Mouse (Mus musculus) lung, postnatal 10 days (tissue): ENCODE measurements around the gene Ndufv3.
"Not testable (repeated sequence)": the region's sequence is repeated elsewhere in the genome, so short reads cannot be mapped to it uniquely, and the experiment has no call there.

ENCODE experiments used
- DNase-seq: peaks from one replicate; pipeline ENCODE4 v3.0.0; 2021

Gene Ndufv3

DNA sequence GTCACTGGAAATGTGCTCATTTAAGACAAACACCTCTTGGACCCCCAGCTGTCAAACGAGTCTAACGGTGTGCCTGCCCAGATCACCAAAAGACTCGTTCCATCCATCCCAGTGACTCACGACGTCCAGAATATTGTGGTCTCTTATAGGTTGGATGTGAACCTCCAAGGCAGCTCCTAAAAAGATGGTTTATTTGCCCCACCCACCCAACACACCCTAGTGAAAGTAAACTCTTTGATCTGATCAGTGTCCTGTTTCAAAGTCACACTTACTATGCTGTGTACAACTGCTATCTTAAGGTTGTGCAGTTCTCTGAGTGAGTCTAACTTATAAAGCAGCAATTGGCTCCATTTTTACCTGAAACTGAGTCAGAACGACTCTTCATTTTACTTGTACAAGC, 7.3 kb upstream of the Ndufv3 start:
- DNase-seq, result no peak

DNA sequence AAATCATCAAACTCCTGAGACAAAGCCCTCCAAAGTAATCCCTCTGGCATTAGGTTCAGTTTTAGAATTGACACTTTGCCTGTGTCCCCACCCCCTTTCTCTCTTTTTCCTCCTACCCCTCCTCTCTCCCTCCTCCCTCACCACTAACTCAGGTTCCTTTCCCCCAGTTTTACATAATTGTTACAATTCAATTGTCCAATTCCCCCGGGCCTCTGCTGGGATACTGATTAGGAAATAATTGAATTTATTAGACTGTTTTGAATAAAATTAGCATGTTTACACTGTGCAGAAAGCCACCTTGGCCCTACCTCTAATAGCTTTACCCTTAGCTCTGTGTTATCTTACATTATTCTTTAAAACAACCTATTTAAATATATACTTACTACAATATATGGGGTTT, 5.2 kb upstream of the Ndufv3 start:
- no peak for DNase-seq

DNA sequence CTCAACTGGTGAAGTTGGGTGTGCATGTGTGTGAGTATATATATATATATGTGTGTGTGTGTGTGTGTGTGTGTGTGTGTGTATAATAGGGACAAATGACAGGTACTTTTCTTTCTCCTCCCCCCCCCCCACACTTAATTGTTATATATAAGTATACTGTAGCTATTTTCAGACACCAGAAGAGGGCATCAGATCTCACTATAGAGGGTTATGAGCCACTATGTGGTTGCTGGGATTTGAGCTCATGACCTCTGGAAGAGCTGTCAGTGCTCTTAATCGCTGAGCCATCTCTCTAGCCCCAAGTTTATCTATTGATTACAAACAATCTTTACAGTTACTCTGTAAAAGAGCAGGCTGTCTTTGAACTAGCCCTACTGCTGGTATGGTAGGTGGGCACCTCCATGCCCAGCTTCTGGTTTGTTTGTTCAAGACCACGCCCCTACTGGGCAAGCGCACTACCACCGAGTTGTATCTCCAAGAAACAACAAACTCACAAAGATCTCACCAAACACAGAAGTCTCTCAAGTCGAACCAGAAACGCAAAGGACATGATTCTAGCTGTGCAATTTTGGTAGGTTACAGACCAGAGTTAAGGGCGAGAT, 470 bp upstream of the Ndufv3 start:
- DNase-seq, result no peak

DNA sequence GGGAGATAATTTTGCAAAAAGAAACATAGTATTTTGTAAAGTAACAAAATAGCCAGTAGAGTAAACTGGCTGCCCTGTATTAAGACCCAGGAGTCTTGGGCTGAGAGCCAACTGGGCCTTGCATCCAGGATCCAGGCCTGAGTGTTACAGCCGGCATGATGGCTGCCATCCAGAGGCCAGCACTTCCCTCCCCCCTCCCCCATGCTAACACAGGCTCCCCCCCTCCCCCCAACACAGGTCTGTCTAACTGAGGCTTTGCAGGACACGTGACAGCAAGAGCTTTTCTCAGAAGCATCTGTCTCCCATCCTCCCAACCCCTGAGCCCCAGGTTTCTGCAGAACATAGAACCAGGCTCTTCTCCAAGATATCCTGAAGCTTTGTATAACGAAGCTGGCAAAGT, 980 bp downstream of the Ndufv3 start:
- DNase-seq, result peak; percentile 73

DNA sequence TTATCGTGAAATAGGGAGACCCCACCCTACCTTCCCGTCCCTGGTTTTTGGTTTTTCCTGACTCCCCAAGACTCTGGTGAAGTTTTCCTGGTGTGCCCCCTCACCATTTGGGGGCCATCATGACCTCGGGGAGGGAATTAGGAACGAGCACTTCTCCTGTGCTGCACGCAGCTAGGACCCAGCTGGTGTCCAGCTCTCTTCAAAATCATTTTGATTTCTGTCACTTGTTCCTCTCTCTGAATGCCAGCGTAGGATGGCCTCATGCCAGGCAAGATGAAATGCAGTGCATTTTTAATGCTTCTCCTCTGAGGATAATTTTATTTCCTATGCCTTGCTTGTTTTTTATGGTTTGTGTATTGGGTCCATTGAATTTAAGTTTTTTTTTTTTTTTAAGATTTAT, 2.0 kb downstream of the Ndufv3 start:
- DNase-seq, result no peak

DNA sequence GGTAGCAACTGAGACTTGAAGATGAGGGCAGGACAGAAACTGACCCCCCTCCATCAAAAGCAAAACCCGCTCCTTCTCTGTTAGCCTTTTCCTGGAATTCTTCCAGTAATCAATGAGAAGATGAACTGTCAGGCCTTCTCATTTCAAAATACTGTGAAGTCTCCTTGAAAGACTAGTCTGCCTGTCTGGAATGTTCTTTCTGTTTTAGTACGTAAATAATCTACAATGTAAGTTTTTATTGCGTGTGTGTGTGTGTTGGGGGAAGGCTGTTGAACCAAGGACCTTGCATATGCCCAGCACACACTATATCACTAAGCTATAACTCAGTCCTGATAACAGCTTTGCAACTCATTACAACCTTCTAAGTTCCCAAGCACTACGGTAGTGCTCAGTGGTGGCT, 5.2 kb downstream of the Ndufv3 start:
- no peak for DNase-seq

DNA sequence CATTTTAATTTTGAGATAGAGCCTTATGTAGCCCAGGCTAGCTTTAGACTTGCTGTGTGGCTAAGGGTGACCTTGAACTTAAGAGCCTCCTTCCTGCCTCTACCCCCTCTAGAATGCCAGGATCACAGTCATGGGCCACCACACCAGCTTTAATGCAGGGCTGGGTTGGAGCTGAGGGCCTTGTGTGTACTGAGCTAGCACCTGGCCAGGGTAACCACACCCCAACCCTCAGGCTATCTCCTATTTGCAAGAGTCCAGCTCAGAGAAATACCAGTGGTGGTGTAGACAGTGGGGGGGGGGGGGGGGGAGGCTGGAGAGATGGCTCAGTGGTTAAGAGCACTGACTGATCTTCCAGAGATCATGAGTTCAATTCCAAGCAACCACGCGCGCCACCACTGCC, 5.9 kb downstream of the Ndufv3 start:
- no peak for DNase-seq

DNA sequence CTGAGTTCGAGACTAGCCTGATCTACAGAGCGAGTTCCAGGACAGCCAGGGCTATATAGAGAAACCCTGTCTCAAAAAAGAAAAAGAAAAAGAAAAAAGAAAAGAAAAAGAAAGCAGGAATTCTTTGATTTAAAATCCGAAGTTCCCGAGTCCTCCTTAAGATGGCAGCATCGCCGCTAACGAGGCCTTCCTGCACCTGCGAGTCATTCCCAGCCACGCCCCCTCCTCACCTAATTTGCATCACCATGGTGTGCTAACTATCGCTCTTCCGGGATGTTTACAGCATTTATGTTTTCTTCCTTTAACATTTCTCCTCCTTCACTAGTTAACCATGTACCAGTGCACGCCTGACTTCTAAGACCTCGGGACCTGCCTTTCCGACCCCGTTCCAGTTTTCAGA, 9.4 kb downstream of the Ndufv3 start:
- peak; percentile 66 for DNase-seq

DNA sequence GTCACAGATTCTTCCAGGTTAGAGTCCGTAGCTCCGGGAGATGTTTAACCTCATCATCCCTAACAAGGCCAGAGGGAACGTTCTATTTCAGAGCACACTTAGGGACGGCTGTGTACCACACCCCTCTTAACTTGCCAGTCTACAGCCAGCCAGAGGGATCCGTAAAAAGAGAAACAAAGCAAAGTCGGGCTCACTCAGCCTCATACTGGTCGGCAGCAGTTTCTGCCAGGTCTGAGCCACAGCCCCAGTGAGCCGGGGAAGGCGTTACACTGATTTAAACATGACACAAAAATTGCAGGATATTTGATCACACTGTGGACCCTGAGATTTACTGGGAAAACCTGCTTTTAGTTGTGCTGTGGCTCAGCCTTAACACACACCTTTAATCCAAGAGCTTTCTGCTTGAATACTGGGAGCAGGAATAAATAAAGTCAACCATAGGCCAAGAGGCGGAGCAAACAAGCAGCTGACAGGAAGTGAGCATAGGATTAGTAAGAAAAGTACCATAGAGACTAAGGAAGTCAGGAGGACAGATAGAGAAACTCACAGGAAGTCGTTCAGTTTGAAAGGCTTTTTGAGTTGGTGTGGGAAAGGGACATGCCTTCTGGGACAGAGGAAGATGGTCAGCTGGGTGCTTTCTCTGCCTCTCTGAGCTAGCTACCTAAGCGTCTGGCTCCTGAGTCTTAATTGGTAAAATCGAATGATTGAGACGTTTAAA, 11.7 kb downstream of the Ndufv3 start:
- DNase-seq, result no peak

DNA sequence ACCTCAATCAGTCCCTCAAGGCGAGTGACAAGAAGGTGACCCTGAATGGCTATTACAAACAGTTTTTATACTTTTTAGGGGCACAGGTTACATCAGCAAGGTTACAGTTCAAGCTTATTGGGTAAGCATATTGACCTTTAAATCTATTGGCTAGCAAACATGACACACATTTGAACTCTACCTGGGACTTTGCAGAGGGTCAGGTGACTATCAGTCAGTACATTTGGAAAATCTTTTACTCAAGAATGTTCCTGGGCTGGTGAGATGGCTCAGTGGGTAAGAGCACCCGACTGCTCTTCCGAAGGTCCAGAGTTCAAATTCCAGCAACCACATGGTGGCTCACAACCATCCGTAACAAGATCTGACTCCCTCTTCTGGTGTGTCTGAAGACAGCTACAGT, 12.4 kb downstream of the Ndufv3 start:
- DNase-seq, result not testable (repeated sequence)

DNA sequence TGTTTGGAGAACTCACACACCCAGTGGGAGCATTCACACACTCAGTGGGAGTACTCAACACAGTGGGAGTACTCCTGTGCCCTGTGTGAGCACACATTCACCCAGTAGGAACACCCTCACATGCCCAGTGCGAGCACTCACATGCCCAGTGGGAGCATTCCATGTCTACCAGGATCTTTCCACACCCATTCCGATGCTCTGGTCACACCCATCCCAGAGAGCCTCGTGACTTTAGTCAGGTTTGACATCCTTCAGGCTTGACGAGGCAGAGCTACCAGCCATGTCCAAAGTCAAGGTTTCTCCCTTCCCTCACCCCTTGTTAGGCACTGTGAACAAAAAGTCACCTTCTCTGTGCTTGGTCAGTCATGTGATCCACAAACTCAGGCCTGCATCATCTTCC, 15.4 kb downstream of the Ndufv3 start:
- DNase-seq, result no peak

DNA sequence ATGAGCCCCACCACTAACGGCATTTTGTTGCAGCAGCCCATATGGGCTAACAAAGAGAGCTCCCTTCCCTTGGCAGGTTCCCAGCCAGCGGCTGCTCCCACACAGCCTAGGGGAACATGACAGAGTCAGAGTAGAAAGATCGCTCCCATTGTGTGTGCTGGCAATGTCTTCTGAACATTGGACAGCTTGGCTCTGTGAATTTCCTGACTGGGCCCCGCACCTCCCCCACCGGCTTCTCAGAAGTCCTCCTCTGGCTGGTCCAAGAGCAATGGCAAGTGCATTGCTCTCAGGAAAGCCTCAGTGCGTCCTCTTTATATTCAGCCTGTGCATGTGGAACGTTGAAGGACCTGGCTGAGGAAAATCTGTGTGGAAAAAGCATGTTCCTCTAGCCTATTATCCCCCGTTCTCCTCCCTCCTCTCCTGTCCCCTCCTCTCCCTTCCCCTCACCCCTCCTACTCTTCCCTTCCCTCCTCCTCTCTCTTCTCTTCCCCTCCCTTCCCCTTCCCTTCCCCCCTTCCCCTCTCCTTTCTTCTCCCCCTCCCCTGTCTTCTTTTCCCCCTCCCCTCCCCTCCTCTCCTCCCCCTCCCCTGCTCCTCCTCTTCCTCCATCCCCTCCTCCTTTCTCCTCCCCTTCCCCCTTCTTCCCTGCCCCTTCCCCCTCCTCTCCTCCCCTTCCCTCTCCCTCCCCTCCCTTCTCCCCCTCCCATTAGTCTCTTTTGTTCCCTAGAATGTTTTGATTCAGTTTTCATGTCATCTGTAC, 16.1 kb downstream of the Ndufv3 start:
- DNase-seq, result peak; percentile 81

DNA sequence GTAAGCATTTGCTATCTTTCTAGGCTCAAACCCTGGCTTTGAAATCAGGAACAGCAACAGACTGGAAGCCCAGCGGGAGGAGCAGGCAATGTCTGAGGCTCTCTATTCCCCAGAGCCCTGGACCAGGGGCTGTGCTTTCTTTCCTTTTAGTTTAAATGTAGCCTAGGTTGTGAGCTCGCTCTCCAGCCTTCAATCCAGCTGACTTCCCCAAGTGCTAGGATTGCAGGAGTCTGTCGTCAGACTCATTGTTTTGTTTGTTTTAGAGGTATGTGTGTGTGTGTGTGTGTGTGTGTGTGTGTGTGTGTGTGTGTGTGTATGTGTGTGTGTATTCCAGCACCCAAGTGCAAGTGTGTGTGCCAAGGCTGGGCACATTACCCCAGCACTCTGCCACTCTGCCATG, 20.2 kb downstream of the Ndufv3 start:
- peak; percentile 16 for DNase-seq

DNA sequence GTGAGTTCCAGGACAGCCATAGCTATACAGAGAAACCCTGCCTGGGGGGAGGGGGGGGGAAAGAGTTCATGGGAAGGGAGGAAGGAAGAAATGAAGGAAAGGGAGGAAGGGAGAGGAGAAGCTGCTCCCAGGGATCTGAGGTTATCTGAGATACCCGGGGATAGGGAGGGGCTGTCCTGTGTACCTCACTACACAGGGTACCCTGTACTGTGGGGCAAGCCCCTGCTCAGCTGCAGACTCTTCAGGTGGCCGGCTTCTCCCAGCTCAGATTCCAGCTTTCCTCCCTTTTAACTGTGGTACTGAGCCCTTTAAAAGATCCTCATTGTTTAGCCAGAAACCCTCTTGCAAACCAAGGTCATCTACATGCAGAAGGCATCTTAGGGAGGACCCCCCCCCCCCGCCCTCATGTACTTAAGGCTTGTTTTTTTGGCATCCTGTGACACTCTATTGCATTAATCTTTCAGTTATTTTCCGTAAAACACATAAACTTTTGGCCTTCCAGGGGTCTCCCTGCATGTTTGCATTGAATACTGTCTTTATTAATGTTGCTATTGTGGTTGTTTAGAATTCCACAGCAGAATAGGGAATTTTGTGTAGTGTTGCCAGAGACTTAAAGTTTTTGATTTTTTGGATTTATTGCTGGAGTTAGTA, 21.0 kb downstream of the Ndufv3 start:
- no peak for DNase-seq

DNA sequence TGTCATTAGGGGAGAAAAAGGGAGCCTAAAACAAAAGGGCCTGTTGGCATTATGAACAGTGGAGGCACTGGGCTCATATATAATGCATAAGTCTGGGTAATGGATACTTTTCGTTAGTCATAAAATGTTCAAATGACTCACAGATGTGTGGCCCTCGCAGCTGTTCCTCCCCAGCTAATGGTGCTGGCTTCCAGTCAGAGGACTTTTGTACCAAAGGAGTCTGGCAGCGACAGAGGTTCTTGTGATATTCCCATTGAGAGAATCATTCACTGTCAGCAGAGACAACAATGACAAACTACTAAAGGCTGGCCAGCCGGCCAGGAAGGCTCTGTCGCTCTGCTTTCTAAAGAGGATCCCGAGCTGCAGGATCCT, 21.5 kb downstream of the Ndufv3 start:
- DNase-seq, result peak; percentile 34

DNA sequence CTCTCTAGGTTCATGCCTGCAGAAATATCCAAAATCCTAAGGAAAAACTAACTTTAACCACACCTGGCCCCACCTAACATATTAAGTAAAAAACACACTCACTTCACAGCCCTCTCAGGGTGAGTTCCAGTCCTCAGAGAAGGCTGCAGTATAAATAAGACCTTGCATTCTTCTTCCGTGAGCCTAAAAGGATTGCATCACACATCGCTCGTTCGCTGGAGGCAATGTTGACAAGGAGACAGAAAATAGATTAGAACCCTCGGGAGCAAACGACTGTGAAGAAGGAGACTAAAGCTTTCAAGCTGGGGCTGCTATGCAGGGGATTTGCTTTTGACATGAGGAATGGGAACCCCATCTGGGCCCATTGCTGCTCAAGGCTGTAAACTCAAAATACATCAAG, 23.7 kb downstream of the Ndufv3 start:
- no peak for DNase-seq

DNA sequence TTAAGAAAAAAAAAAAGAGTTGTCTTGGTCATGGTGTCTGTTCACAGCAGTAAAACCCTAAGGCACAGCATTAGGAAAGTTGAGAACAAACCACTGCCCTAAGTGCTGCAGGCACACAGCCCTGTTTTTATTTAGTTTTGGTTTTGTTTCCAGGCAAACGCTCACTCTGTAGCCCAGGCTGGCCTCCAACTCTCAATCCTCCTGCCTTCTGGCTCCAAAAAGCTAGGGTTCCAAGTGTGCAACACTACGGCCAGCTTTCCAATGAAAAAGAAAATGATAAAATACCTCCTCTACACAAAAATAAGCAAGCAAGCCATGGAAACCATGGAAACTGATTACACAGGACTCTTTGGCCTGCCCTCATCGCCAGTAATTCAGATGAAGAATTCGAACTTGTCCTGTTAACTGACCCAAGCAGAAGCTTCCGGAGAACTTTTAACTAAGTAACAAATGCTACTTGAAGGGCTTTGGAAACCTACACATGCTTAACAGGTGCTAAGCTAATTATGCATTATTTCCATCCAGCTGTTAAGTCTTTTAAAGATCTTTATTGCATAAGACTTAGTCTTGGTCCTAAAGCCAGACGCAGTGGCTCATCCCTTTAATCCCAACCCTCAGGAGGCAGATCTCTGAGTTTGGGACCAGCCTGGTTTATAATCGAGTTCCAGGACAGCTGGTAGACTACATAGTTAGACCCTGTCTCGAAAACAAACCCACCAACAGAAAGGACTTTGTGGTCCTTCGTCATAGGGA, 26.7 kb downstream of the Ndufv3 start:
- no peak for DNase-seq

DNA sequence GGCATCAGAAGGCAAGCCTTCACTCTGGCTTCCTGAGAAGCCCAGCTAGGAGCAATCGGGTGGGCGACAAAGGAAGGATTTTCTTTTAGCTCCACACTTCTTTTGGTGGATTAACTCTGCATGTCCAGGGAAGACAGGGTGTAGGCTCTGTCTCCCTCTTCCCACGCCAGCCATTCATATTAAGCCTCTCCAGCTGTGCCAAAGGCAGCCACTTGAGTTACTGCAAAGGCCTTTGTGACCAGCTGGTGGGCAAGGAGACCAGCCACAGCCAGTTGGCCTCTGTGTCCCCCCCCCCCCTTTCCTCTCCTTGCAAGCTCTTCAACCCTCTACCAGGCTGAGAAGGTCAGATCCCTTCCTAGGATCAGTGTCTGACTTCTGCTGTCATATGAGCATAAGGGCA, 28.1 kb downstream of the Ndufv3 start:
- DNase-seq, result no peak

DNA sequence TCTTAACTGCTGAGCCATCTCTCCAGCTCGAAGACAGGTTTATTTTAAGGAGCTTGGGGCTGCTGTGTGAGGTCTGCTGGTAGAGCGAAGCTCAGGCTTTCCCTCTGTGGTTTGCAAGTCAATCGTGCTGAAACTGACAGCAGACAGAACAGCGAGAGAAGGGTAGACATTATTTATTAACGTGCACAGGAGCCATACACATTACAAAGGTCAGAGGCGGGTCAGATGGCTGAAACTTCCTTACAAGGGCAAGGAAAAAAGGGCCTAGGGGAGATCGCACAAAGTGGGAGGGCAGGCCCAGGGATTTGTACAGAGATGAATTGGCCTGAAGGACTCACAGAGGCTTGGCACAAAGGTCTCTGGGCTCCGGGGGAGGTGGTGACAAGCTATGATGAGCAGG, 29.5 kb downstream of the Ndufv3 start:
- no peak for DNase-seq

DNA sequence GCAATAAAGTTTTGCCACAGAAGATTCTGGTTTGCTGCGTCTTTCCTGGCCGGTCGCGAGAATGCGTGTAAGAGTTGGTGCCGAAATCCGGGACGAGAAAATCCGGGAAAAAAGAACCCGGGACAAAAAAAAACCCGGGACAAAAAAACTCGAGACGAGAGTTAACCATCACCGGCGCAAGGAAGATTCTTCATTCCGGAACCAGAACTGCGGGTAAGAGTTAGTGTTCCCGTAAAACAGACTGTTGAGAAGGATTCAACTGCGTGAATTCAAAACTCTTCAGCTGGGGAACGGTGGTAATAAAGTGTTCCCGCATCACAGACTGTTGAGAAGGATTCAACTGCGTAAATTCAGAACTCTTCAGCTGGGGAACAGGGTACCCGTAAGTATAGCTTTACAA, 32.7 kb downstream of the Ndufv3 start:
- DNase-seq, result not testable (repeated sequence)

DNA sequence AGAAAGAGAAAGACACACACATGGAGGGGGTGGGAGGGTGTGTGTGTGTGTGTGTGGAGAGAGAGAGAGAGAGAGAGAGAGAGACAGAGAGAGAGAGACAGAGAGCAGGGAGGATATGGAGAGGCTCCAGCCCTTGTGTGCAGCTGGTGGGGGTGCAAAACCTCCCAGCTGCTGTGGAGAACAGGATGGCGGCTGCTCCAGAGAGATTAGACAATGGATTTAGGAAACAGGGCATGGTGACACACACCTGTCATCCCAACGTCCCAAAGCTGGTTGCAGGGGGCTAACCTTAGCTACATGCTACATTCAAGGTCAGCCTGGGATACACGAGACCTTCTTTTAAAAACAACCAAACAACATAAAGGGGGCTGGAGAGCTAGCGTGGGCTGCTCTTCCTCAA, 36.3 kb downstream of the Ndufv3 start:
- no peak for DNase-seq

DNA sequence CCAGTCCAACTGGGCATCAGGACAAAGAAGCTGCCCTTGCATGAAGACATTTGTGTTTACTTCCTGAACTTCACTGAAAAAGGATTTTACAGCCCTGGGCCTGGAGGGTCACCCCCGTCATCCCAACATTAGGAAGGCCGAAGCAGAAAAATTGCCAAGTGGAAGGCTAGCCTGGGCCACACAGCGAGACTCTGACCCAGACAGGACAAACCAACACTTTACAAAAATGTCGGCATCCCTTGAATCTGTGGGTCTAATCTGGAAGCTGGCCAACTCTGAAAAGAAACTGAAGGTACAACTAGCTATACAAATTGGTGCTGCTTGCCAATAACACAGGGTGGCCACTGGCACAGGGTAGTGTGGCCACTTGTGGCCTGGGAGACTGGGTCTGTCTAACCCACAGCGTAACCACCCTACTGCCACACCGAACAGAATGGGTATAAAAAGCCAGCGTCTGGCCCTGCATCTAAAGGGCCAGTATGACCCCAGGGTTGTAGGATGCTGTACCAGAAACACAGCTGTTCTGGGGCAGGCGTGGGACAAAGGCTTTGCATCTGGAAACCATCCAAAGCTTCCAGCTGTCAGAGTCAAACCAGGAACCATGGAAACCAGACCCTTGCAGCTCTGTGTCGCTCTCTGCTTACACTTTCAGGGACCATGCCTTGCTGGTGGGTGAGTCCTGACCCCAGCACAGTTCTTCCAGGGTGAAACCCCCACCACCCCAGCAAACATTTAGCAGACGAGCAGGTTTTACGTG, 37.4 kb downstream of the Ndufv3 start:
- DNase-seq, result peak; percentile 80
